Mouse (Mus musculus): Measurements from ENCODE around the gene Clcc1. TPM values are rescaled to one million over a fixed set of nuclear protein-coding genes. Genes with fewer than 3 reads are reported as not detected.

Clcc1 gene
- 39.7 and 44.1 TPM in 2 replicates for polyA plus RNA-seq (2015; fragmentation: Nextera tagmentation; extraction: Ambion mirVana)

DNA sequence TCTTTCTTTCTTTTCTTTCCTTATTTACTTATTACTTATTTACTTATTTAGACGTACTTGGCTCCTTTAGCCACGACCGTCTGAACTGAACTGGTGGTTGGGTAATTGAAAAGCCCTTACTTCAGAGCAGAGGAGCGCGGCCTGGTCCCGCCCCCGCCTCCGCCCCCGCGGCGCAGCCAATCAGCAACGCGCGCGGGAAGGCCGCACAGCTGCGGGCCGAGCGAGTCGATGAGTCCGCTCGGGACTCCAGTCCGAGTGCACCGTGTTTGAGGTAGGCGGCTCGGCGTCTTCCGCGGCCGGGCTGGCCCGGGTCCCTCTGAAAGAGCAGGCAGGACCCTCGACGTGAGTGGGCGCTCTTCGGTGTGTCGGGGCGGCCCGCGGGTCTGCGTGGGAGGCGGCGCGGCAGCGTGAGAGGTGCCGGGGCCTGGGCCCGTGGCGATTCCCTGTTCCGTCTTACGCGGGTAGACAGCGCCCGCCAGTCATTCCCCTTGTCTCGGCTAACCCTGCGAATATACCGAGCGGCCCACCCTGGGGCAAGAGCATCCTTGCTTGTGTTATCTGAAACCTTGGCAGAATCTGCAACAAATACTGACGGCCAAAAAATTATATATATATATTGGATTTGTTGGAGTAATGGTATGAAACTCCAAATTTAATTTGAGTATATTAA lies at the start of gene Clcc1:
Gene Clcc1, plus strand, starts transcription at position 204 of the 670 bp plus-strand sequence.

DNA sequence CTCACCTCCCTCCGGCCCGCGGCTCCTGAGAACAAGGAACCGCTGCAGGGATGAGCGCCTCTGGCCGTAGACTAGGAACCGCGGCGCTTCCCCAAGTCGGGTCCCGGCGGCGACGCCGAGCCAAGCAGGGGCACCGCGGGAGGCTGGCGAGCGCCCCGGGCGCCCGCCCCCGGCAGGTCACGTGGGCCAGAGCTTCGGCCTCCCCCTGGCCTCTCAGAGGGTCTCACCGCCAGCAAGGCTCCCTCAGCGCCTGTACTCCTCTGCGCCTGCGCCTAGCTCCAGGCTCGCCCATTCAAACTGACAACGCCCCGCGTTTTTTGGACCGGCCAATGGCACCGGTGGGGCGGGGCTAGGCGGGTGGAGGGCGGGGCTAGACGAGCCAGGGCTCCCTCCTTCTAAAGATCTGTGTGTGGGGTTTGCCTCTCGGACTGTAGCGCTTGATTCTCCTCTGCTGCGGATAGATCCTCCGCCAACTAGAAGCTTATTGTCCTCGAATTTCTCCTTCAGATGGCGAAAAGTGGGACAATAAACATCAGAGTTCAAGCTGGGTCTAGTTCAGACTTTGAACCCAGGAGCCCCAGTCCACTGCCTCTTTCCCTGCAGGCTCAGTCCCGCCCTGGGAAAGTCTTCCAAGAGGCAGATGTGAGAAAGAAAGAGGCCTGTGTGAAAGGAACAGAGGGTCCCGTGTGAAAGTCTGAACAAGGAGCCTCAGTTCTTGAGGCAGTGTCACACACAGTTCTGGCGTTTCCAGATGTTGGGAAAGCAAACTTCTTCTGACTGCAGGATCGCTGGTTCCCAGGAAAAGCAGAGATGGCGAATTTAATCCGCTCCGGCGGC lies 68.5 kb downstream of the Clcc1 start, which contains the start of gene Gpsm2:
Gene Gpsm2, minus strand, starts transcription at position 274 of the 837 bp plus-strand sequence.

Other genes with a start within 250 kb of the Clcc1 start
- gene Celsr2, start 238.4 kb upstream of the Clcc1 start, polyA plus RNA-seq (2015; fragmentation: Nextera tagmentation; extraction: Ambion mirVana), result 36.1 and 38.5 TPM in 2 replicates
- 198 and 209 TPM in 2 replicates for gene Sars, start 208.7 kb upstream of the Clcc1 start, polyA plus RNA-seq (2015; fragmentation: Nextera tagmentation; extraction: Ambion mirVana)
- gene 1700013F07Rik, start 119.8 kb upstream of the Clcc1 start, polyA plus RNA-seq (2015; fragmentation: Nextera tagmentation; extraction: Ambion mirVana), result 1.1 and 1.8 TPM in 2 replicates
- 21.6 TPM in 2 replicates for gene 5330417C22Rik, start 117.4 kb upstream of the Clcc1 start, polyA plus RNA-seq (2015; fragmentation: Nextera tagmentation; extraction: Ambion mirVana)
- gene Tmem167b, start 91.4 kb upstream of the Clcc1 start, polyA plus RNA-seq (2015; fragmentation: Nextera tagmentation; extraction: Ambion mirVana), result 33.4 and 36.0 TPM in 2 replicates
- 36.2 and 41.1 TPM in 2 replicates for gene Taf13, start 82.2 kb upstream of the Clcc1 start, polyA plus RNA-seq (2015; fragmentation: Nextera tagmentation; extraction: Ambion mirVana)
- 61.6 and 66.7 TPM in 2 replicates for gene Wdr47, start 62.6 kb upstream of the Clcc1 start, polyA plus RNA-seq (2015; fragmentation: Nextera tagmentation; extraction: Ambion mirVana)
- 16.1 and 18.6 TPM in 2 replicates for gene Gpsm2, start 68.4 kb downstream of the Clcc1 start, polyA plus RNA-seq (2015; fragmentation: Nextera tagmentation; extraction: Ambion mirVana)
- gene Aknad1, start 85.7 kb downstream of the Clcc1 start, polyA plus RNA-seq (2015; fragmentation: Nextera tagmentation; extraction: Ambion mirVana), result not detected in 2 replicates
- 13.9 and 16.9 TPM in 2 replicates for gene Stxbp3, start 186.6 kb downstream of the Clcc1 start, polyA plus RNA-seq (2015; fragmentation: Nextera tagmentation; extraction: Ambion mirVana)
- gene Fndc7, start 236.1 kb downstream of the Clcc1 start, polyA plus RNA-seq (2015; fragmentation: Nextera tagmentation; extraction: Ambion mirVana), result not detected in 2 replicates